Mouse (Mus musculus) hindbrain, embryonic 15.5 days (tissue): ENCODE data around the gene Rasgef1b. TPM values are rescaled to one million over a fixed set of nuclear protein-coding genes. Genes with fewer than 3 reads are reported as not detected.

ENCODE experiments used
- ATAC-seq: fragments of 200-750 bp; cut with Nextera tagmentation; 2 replicates; pipeline ENCODE4 v1.8.0; 2017; ENCODE audit warnings: low read depth, moderate number of reproducible peaks, moderate TSS enrichment; ENCODE audit not compliant: low FRiP score
- H3K27ac ChIP-seq: fragments of 300-500 bp; sonication (generic); replicated peaks from 2 replicates; pipeline ENCODE4 v1.5.1; 2015; ENCODE audit warnings: mild to moderate bottlenecking, inconsistent platforms
- H3K27me3 ChIP-seq: fragments of 300-500 bp; sonication (generic); 2 replicates; pipeline ENCODE4 v1.6.1; 2015; ENCODE audit warnings: control low read depth, inconsistent platforms
- H3K36me3 ChIP-seq: fragments of 300-500 bp; sonication (generic); 2 replicates; pipeline ENCODE4 v1.6.1; 2015; ENCODE audit warnings: control low read depth, inconsistent platforms
- H3K4me1 ChIP-seq: fragments of 300-500 bp; sonication (generic); replicated peaks from 2 replicates; pipeline ENCODE4 v1.6.1; 2015; ENCODE audit warnings: control low read depth, inconsistent platforms
- H3K4me2 ChIP-seq: fragments of 300-500 bp; sonication (generic); 2 replicates; pipeline ENCODE4 v1.6.1; 2015; ENCODE audit warnings: moderate library complexity, mild to moderate bottlenecking, inconsistent platforms
- H3K4me3 ChIP-seq: fragments of 300-500 bp; sonication (generic); 2 replicates; pipeline ENCODE4 v1.5.1; 2015; ENCODE audit warnings: mild to moderate bottlenecking, inconsistent platforms
- H3K9ac ChIP-seq: fragments of 300-500 bp; sonication (generic); 2 replicates; pipeline ENCODE4 v1.6.1; 2015; ENCODE audit warnings: inconsistent platforms
- H3K9me3 ChIP-seq: fragments of 300-500 bp; sonication (generic); 2 replicates; pipeline ENCODE4 v1.6.1; 2016; ENCODE audit warnings: control low read depth, inconsistent platforms
- WGBS: fragments of 180-500 bp; shearing (Covaris S2); methylation state at CpG from one replicate; pipeline ENCODE4 v1.1.7; 2015; 5-methylcytosine and 5-hydroxymethylcytosine counted together
- polyA plus RNA-seq: library from polyadenylated mRNA; unstranded; fragments of >200 nt; fragmentation: Nextera tagmentation; extraction: Ambion mirVana; gene quantifications from 2 replicates; pipeline ENCODE4 v1.2.1, GENCODE M21; 2015

Gene Rasgef1b
- polyA plus RNA-seq, 1 experiment from 2014 or later = 54.2 TPM

- no peaks in the 10 kb centered on the region for H3K9me3 ChIP-seq
- no peak overlapping the region for H3K9ac ChIP-seq
- WGBS = 86% methylated on average over 5 of the region's 5 CpGs
- H3K27ac ChIP-seq = no peak overlapping the region
- H3K4me2 ChIP-seq = no peak overlapping the region
- no peaks in the 10 kb centered on the region for H3K4me1 ChIP-seq
- no peak overlapping the region for H3K4me3 ChIP-seq
- H3K27me3 ChIP-seq = no peaks in the 10 kb centered on the region
- H3K36me3 ChIP-seq = no peaks in the 10 kb centered on the region
- no peak for ATAC-seq
These were observed 27.1 kb downstream of the Rasgef1b start for GRCm38 (mm10) chr5:99701811-99702210.

DNA sequence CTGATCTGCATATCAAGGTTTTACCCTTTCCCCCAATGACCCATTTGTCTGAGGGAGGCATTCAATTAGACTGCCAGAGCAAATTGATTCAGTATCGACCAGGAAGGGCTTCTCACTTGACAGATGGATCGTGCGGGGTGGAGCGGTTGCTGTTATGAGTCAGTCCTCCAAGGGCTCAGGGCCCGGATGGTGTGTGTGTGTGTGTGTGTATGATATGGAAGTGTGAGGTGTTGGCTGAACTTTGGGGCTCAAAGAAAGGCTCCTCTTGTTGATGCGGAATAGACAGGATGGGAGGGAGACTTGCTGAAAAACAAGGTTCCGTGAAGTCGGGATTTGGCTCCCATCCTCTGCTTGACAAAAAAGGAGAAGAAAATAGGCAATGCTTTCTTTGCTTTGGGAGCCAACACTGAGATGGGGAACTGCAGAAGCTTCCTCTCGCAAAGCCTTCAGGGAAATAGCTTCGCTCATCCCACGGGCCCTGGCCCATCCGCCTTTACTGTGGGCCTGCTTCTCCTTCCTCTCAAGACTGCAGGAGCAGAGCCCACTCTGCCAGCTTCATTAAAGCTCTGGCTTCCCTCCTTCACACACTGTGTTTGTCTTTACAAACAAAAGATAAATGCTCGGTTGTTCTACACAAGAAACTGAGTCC, 34.0 kb downstream of the Rasgef1b start:
- Histone ChIP-seq H3K27me3 (no peaks in the 10 kb centered on the region), H3K9me3 (no peaks in the 10 kb centered on the region), H3K36me3 (no peaks in the 10 kb centered on the region), H3K9ac (no peak overlapping the region), H3K4me1 (no peaks in the 10 kb centered on the region; the same call in 1 of the 2 replicates), H3K27ac (no peak overlapping the region), H3K4me3 (no peak overlapping the region), H3K4me2 (no peak overlapping the region)
- ATAC-seq = no peak
- WGBS = 60% methylated on average over 13 of the region's 13 CpGs

DNA sequence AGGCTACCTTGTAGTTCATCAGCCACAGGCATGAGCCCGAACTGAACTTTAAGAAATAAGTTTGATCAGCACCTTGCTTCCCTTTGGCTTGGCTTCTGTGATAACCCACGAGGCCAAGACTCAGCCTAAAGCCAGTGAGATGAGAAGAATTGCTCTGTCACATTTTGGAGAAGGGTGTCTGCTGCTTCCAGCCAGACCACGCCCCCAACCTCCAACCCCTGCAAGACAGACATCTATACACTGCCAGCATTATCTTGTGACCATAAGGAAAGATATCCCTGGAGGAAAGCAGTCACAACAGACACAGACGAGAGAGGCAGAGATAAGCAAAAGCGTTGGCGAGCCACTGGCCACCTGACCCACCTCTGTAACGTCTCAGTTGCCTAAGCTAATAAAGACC, 39.0 kb downstream of the Rasgef1b start:
- Histone ChIP-seq H3K36me3 (no peaks in the 10 kb centered on the region), H3K4me2 (no peak overlapping the region), H3K27ac (no peak overlapping the region), H3K9me3 (no peaks in the 10 kb centered on the region), H3K4me1 (no peaks in the 10 kb centered on the region; the same call in 1 of the 2 replicates), H3K27me3 (no peaks in the 10 kb centered on the region), H3K9ac (no peak overlapping the region), H3K4me3 (no peak overlapping the region)
- WGBS = 71% methylated on average over 7 of the region's 7 CpGs
- ATAC-seq = no peak

GRCm38 (mm10) chr5:99687894-99688293, 41.0 kb downstream of the Rasgef1b start:
- Histone ChIP-seq H3K9ac (no peak overlapping the region), H3K27me3 (no peaks in the 10 kb centered on the region), H3K9me3 (no peaks in the 10 kb centered on the region), H3K36me3 (no peaks in the 10 kb centered on the region), H3K4me3 (no peak overlapping the region), H3K4me1 (no peaks in the 10 kb centered on the region), H3K4me2 (no peak overlapping the region), H3K27ac (no peak overlapping the region)
- no peak for ATAC-seq
- WGBS = 24% methylated on average over 6 of the region's 6 CpGs

DNA sequence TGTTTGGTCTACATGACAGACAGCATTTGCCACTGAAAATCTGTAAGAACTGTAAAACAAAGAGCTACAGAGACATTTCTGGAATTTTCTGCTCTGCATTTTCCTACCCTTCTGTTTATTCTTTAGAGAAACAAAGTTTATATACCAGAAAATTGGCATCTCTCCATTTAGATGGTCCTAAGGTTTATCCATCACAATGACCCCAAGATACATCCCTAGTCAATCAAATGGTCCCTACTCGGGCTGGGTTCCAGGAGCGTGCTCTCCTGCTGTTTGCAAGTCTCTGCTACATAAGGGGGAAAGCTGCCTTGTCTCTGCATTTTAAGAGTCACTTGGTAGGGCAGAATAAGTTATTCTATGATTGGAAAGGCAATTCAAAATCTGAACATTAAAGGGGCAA, 44.8 kb downstream of the Rasgef1b start:
- Histone ChIP-seq H3K27me3 (no peaks in the 10 kb centered on the region), H3K36me3 (no peaks in the 10 kb centered on the region), H3K27ac (no peak overlapping the region), H3K9ac (no peak overlapping the region), H3K4me3 (no peak overlapping the region), H3K4me2 (no peak overlapping the region), H3K4me1 (no peaks in the 10 kb centered on the region), H3K9me3 (no peaks in the 10 kb centered on the region)
- no peak for ATAC-seq
- 47% methylated on average over 2 of the region's 2 CpGs for WGBS

- Histone ChIP-seq H3K27ac (peak overlapping the region; percentile 21; the same call in 1 of the 2 replicates), H3K4me2 (no peak overlapping the region), H3K9ac (no peak overlapping the region), H3K36me3 (no peaks in the 10 kb centered on the region), H3K4me1 (peaks cover 8% of the 10 kb centered on the region), H3K4me3 (no peak overlapping the region), H3K27me3 (no peaks in the 10 kb centered on the region), H3K9me3 (no peaks in the 10 kb centered on the region)
- 59% methylated on average over 9 of the region's 9 CpGs for WGBS
- peak; percentile 47; the same call in 1 of the 2 replicates for ATAC-seq
These were observed 58.8 kb downstream of the Rasgef1b start for GRCm38 (mm10) chr5:99669971-99670571.

GRCm38 (mm10) chr5:99656024-99656423, 72.8 kb downstream of the Rasgef1b start:
- no peak overlapping the region for H3K9ac ChIP-seq
- H3K36me3 ChIP-seq = no peaks in the 10 kb centered on the region
- no peak overlapping the region for H3K4me3 ChIP-seq
- H3K4me2 ChIP-seq = no peak overlapping the region
- H3K27me3 ChIP-seq = no peaks in the 10 kb centered on the region
- H3K9me3 ChIP-seq = no peaks in the 10 kb centered on the region
- H3K27ac ChIP-seq = no peak overlapping the region
- 0 out of 2 replicates have a peak, but pooled peaks cover 7% of the 10 kb centered on the region for H3K4me1 ChIP-seq
- WGBS = 69% methylated on average over 5 of the region's 5 CpGs
- ATAC-seq = no peak

DNA sequence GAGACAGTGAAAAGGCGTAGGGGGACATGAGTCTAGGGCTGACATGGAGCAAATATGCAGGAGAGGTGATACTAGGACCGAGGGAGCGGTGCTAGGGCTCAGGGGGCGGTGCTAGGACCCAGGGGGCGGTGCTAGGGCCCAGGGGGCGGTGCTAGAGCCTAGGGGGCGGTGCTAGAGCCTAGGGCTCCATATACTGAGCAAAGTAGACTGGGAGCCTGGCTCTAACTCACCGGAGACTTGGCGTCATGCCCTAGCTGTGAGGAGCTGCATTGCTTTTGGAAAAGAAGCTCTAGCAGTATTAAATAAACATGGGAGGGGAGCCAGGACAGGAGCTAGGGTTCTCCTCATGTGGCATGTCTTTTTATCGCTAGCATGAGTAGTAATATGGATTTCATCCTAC, 75.9 kb downstream of the Rasgef1b start:
- ATAC-seq = no peak
- Histone ChIP-seq H3K4me3 (no peak overlapping the region), H3K27me3 (no peaks in the 10 kb centered on the region; the same call in 1 of the 2 replicates), H3K4me1 (0 out of 2 replicates have a peak, but pooled peaks cover 6% of the 10 kb centered on the region), H3K27ac (no peak overlapping the region), H3K9ac (no peak overlapping the region), H3K36me3 (no peaks in the 10 kb centered on the region), H3K9me3 (no peaks in the 10 kb centered on the region), H3K4me2 (no peak overlapping the region)
- 79% methylated on average over 10 of the region's 10 CpGs for WGBS

DNA sequence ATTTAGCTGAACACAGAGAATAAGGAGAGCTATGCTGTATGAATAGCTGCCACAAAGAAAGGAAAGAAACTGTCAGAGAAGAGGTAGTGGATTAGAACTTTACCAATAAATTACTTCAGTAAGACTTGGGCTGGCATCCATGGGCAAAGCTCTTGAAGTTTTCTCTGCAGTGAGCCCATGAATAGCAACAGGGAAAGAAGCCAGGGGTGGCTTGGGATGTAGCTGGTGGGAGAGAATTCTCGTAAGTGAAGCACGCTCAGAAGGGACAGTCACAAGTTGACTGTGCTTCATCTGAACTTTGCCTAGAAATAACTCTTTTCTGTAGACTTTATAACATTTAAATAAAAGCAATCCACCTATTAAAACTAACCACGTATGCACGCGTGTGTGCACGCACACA, 87.5 kb downstream of the Rasgef1b start:
- no peak overlapping the region for H3K4me2 ChIP-seq
- ATAC-seq = no peak
- H3K9me3 ChIP-seq = no peaks in the 10 kb centered on the region
- H3K27ac ChIP-seq = no peak overlapping the region
- no peak overlapping the region for H3K9ac ChIP-seq
- H3K4me3 ChIP-seq = no peak overlapping the region
- H3K4me1 ChIP-seq = no peaks in the 10 kb centered on the region
- H3K36me3 ChIP-seq = no peaks in the 10 kb centered on the region
- WGBS = 87% methylated on average over 6 of the region's 6 CpGs
- H3K27me3 ChIP-seq = no peaks in the 10 kb centered on the region

DNA sequence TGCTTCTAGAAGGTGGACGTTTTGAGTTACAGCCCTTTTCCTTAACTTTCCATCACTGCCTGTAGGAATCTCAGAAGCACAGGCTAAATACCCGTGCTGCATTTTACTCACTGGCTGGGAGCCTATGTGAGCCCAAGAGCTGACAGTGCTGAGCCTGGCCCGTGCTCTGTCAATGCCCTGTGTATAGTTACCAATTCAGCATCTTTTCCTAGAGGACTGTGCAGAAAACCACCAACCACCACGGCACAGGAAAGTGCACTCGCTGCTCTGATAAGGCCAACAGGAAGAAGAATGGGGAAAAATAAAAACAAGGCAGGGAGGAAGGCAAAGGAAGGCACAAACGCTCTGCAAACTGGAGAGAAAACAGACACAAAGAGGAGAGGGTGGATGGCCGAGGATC, 92.3 kb downstream of the Rasgef1b start:
- ATAC-seq = no peak
- H3K4me2 ChIP-seq = no peak overlapping the region
- no peak overlapping the region for H3K4me3 ChIP-seq
- no peaks in the 10 kb centered on the region for H3K9me3 ChIP-seq
- H3K9ac ChIP-seq = no peak overlapping the region
- no peaks in the 10 kb centered on the region for H3K4me1 ChIP-seq
- no peak overlapping the region for H3K27ac ChIP-seq
- no peaks in the 10 kb centered on the region for H3K27me3 ChIP-seq
- H3K36me3 ChIP-seq = no peaks in the 10 kb centered on the region
- WGBS = 41% methylated on average over 7 of the region's 7 CpGs

DNA sequence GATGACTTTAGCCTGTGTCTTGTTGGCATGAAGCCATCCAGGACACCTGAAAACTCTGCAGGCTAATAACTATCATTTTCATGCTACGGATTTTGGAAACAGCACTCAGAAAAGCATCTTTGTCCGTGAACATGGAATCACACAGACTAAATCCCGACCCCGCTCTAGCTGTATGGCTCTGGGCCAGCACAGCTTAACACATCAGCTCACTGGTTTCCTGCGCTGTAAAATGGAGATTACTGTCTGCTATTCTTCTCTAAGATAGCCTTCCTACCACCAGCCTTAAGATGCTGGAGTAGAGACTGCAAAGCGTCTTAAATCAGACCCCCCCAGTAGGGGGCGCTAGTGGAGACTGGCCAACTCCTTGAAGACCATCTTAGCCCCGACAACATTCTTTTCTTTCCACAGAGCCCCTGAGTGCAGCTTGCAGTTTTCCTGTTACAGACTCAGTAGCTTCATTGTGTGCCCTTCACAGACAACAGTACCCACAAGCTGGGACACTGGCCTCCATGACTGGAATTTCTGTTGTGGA, 94.8 kb downstream of the Rasgef1b start:
- no peaks in the 10 kb centered on the region for H3K4me1 ChIP-seq
- no peak overlapping the region for H3K4me3 ChIP-seq
- ATAC-seq = no peak
- H3K4me2 ChIP-seq = no peak overlapping the region
- H3K27me3 ChIP-seq = no peaks in the 10 kb centered on the region
- H3K27ac ChIP-seq = no peak overlapping the region
- no peaks in the 10 kb centered on the region for H3K9me3 ChIP-seq
- H3K36me3 ChIP-seq = no peaks in the 10 kb centered on the region
- no peak overlapping the region for H3K9ac ChIP-seq
- WGBS = 83% methylated on average over 8 of the region's 8 CpGs

DNA sequence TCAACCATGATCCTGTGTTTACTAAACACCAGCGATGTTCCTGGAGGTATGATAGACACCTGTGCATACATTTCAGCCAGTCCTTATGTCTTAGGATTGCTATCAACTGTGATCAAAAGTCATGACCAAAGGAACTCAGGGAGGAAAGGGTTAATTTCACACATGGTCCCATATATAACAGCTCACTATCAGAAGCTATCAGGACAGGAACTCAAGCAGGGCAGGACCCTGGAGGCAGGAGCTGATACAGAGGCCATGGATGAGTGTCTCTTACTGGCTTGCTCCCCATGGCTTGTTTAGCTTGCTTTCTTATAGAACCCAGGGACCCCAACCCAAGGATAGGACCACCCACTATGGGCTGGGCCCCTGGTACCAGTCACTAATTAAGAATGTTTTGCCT, 95.3 kb downstream of the Rasgef1b start:
- H3K4me3 ChIP-seq = no peak overlapping the region
- H3K36me3 ChIP-seq = no peaks in the 10 kb centered on the region
- H3K27ac ChIP-seq = no peak overlapping the region
- no peak for ATAC-seq
- H3K4me1 ChIP-seq = no peaks in the 10 kb centered on the region
- 100% methylated on average over 1 of the region's 1 CpGs for WGBS
- no peak overlapping the region for H3K4me2 ChIP-seq
- H3K9ac ChIP-seq = no peak overlapping the region
- H3K27me3 ChIP-seq = no peaks in the 10 kb centered on the region
- no peaks in the 10 kb centered on the region for H3K9me3 ChIP-seq
